Mouse (Mus musculus): ENCODE data around the gene Cntn4.
"Not testable (repeated sequence)": the region's sequence is repeated elsewhere in the genome, so short reads cannot be mapped to it uniquely, and the experiment has no call there.

Gene Cntn4

GRCm38 (mm10) chr6:106332933-106333332 is 655.5 kb downstream of the Cntn4 start:
- no peak for DNase-seq

- no peak for DNase-seq
These were observed 657.6 kb downstream of the Cntn4 start for GRCm38 (mm10) chr6:106335066-106335465.

GRCm38 (mm10) chr6:106336805-106337204 is 659.3 kb downstream of the Cntn4 start:
- DNase-seq, result no peak

GRCm38 (mm10) chr6:106337829-106338228 is 660.4 kb downstream of the Cntn4 start:
- DNase-seq, result no peak

GRCm38 (mm10) chr6:106341114-106341513 is 663.7 kb downstream of the Cntn4 start:
- no peak for DNase-seq

GRCm38 (mm10) chr6:106350072-106350471 is 672.6 kb downstream of the Cntn4 start:
- no peak for DNase-seq

GRCm38 (mm10) chr6:106351389-106351788 is 673.9 kb downstream of the Cntn4 start:
- no peak for DNase-seq

GRCm38 (mm10) chr6:106358801-106359200 is 681.3 kb downstream of the Cntn4 start:
- DNase-seq, result not testable (repeated sequence)

GRCm38 (mm10) chr6:106381288-106382025 is 704.0 kb downstream of the Cntn4 start:
- DNase-seq, result no peak

GRCm38 (mm10) chr6:106387833-106388406 is 710.5 kb downstream of the Cntn4 start:
- DNase-seq, result no peak

- no peak for DNase-seq
These were observed 730.6 kb downstream of the Cntn4 start for GRCm38 (mm10) chr6:106408014-106408413.

- DNase-seq, result no peak
These were observed 731.2 kb downstream of the Cntn4 start for GRCm38 (mm10) chr6:106408634-106409033.

GRCm38 (mm10) chr6:106422947-106423346 is 745.5 kb downstream of the Cntn4 start:
- no peak for DNase-seq

- no peak for DNase-seq
These were observed 746.0 kb downstream of the Cntn4 start for GRCm38 (mm10) chr6:106423471-106423870.

- no peak for DNase-seq
These were observed 749.2 kb downstream of the Cntn4 start for GRCm38 (mm10) chr6:106426615-106427014.

- no peak for DNase-seq
These were observed 754.0 kb downstream of the Cntn4 start for GRCm38 (mm10) chr6:106431466-106431865.

- no peak for DNase-seq
These were observed 763.3 kb downstream of the Cntn4 start for GRCm38 (mm10) chr6:106440786-106441185.

GRCm38 (mm10) chr6:106441246-106441645 is 763.8 kb downstream of the Cntn4 start:
- no peak for DNase-seq

GRCm38 (mm10) chr6:106454131-106454838 is 776.8 kb downstream of the Cntn4 start:
- no peak for DNase-seq

- DNase-seq, result no peak
These were observed 778.2 kb downstream of the Cntn4 start for GRCm38 (mm10) chr6:106455616-106456015.

- no peak for DNase-seq
These were observed 780.7 kb downstream of the Cntn4 start for GRCm38 (mm10) chr6:106458166-106458565.

GRCm38 (mm10) chr6:106462403-106462802 is 784.9 kb downstream of the Cntn4 start:
- no peak for DNase-seq

- DNase-seq, result no peak
These were observed 786.4 kb downstream of the Cntn4 start for GRCm38 (mm10) chr6:106463857-106464256.

GRCm38 (mm10) chr6:106465766-106466165 is 788.3 kb downstream of the Cntn4 start:
- DNase-seq, result no peak

All from kidney, adult 11 months (tissue).